Mouse (Mus musculus) E14TG2a.4 (cell line): ENCODE results near the gene Cwf19l1.

Experiments
- CTCF ChIP-seq: conservative IDR thresholded peaks from 2 replicates; pipeline ENCODE4 v1.5.1; 2014; ENCODE audit warnings: low read length
- NANOG ChIP-seq: IDR thresholded peaks from 2 replicates; pipeline ENCODE4 v1.6.1; 2014; ENCODE audit warnings: borderline replicate concordance, low read length, mixed read lengths
- POU5F1 ChIP-seq: IDR thresholded peaks from 2 replicates; pipeline ENCODE4 v1.6.1; 2014; ENCODE audit warnings: low read length, borderline replicate concordance

DNA sequence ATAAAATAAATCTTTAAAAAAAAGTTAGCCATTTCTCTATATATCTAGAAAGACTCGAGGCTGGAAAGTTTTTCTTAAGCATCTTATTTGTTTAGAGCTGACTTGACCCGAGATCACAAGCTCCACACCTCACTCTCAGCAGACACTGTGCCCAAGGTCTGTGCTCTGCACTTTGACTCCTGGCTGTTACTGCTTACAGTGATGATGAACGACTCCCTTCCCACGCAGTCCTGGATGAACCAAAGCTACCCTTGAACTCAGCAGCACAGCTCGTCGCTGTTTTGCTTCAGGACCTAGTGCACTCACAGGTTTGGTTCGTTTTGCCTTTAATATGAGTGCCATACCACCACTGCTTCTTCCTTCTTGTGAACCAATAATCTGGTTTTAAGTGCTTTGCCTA, 71.9 kb downstream of the Cwf19l1 start:
- TF ChIP-seq CTCF (no peak), NANOG (no peak), POU5F1 (no peak)
